40 mouse cellular contexts compared by ENCODE assay signal in genomic region chr3:91964543-91964942, GRCm38 (mm10). TPM values are rescaled to one million over a fixed set of nuclear protein-coding genes. Genes with fewer than 3 reads are reported as not detected.
"Had no signal": no experiment of that assay in that cellular context is flagged by ENCODE, and none has a peak within 500 bp of the region (broad histone marks: within the 10 kb centered on the region; RNA-seq: fewer than 3 reads in every experiment).

No protein-coding gene starts in this region.

RNA-seq across cellular contexts. Expression of gene Pglyrp3, which starts 49.8 kb away (rescaled TPM):
- total RNA-seq: heart, postnatal 10 days; heart, postnatal 14 days; heart, postnatal 25 days; heart, postnatal 36 days; heart, postnatal 4 days; hematopoietic stem cell, adult 5-6 weeks; hindbrain, postnatal 0 days; layer of hippocampus, adult 18-20 months; layer of hippocampus, adult 2 months; layer of hippocampus, adult 8-10 months; layer of hippocampus, postnatal 10 days; layer of hippocampus, postnatal 14 days; layer of hippocampus, postnatal 25 days; layer of hippocampus, postnatal 36 days; left cerebral cortex, adult 18-20 months; left cerebral cortex, adult 2 months; left cerebral cortex, adult 8-10 months had no signal
- polyA plus RNA-seq: heart, embryonic 13.5 days; heart, embryonic 14.5 days; heart, embryonic 15.5 days; heart, embryonic 16.5 days; heart, postnatal 0 days; hindbrain, embryonic 10.5 days; hindbrain, embryonic 11.5 days; hindbrain, embryonic 12.5 days; hindbrain, embryonic 13.5 days; hindbrain, embryonic 14.5 days; hindbrain, embryonic 15.5 days; hindbrain, embryonic 16.5 days; hindbrain, postnatal 0 days; inflammation-experienced regulatory T-cells, adult 6 months; intestine, embryonic 14.5 days; intestine, embryonic 15.5 days; intestine, embryonic 16.5 days; intestine, postnatal 0 days; kidney, adult 2 months; kidney, embryonic 14.5 days; kidney, embryonic 15.5 days; kidney, embryonic 16.5 days; kidney, postnatal 0 days; large intestine, adult 2 months had no signal
